Mouse (Mus musculus) embryonic facial prominence, embryonic 10.5 days (tissue): ENCODE results near the gene Tsc22d4. TPM values are rescaled to one million over a fixed set of nuclear protein-coding genes. Genes with fewer than 3 reads are reported as not detected.

Experiments
- DNase-seq: peaks from one replicate; pipeline ENCODE4 v3.0.0-alpha.2; 2017; ENCODE audit warnings: low spot score
- H3K27ac ChIP-seq: fragments of 300-500 bp; sonication (generic); replicated peaks from 2 replicates; pipeline ENCODE4 v1.5.1; 2016; ENCODE audit warnings: mild to moderate bottlenecking
- H3K27me3 ChIP-seq: fragments of 300-500 bp; sonication (generic); replicated peaks from 2 replicates; pipeline ENCODE4 v1.6.1; 2016; ENCODE audit warnings: low read depth, mild to moderate bottlenecking; ENCODE audit not compliant: poor library complexity, severe bottlenecking
- H3K36me3 ChIP-seq: fragments of 300-500 bp; sonication (generic); replicated peaks from 2 replicates; pipeline ENCODE4 v1.6.1; 2016; ENCODE audit warnings: mild to moderate bottlenecking, moderate library complexity
- H3K4me1 ChIP-seq: fragments of 300-500 bp; sonication (generic); 2 replicates; pipeline ENCODE4 v1.6.1; 2016
- H3K4me3 ChIP-seq: fragments of 300-500 bp; sonication (generic); 2 replicates; pipeline ENCODE4 v1.5.1; 2016; ENCODE audit warnings: mild to moderate bottlenecking, moderate library complexity
- H3K9me3 ChIP-seq: fragments of 300-500 bp; sonication (generic); 2 replicates; pipeline ENCODE4 v1.6.1; 2016; ENCODE audit warnings: mild to moderate bottlenecking
- WGBS: fragments of 180-500 bp; shearing (Covaris S2); methylation state at CpG from one replicate; pipeline ENCODE4 v1.1.7; 2016; 5-methylcytosine and 5-hydroxymethylcytosine counted together
- polyA plus RNA-seq: library from polyadenylated mRNA; unstranded; fragments of >200 nt; fragmentation: Nextera tagmentation; extraction: Ambion mirVana; gene quantifications from 2 replicates; pipeline ENCODE4 v1.2.1, GENCODE M21; 2016

Tsc22d4 gene
- polyA plus RNA-seq, 1 experiment from 2014 or later, result 94.3 TPM

DNA sequence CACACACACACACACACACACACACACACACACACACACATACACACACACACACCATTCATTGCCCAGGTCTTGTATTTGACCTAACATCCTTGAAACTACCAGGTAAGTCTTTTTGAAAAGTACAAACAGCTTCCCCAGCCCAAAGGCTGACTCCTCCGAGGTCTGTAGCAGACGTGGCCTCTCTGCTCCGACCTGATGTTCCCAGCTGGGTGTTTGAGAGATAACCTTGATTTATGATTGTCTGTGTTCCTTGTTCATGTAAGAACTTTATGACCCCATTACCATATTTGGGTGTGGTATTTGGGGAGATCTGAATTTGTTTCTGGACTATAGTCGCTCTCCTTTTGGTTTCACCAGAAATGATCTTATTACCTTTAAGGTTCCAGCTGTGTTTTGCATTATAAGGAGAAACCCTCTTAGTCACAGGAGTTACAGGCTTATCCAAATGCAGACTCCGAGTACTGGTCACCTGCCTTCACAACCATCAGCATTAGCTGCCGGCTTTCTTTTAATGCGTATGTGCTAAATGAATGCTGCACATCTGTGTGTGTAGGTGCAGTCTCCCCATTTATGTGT, 31.8 kb downstream of the Tsc22d4 start:
- 0 out of 2 replicates have a peak overlapping the region, but pooled peaks have one; percentile 96 for H3K4me3 ChIP-seq
- 84% methylated on average over 7 of the region's 7 CpGs for WGBS

DNA sequence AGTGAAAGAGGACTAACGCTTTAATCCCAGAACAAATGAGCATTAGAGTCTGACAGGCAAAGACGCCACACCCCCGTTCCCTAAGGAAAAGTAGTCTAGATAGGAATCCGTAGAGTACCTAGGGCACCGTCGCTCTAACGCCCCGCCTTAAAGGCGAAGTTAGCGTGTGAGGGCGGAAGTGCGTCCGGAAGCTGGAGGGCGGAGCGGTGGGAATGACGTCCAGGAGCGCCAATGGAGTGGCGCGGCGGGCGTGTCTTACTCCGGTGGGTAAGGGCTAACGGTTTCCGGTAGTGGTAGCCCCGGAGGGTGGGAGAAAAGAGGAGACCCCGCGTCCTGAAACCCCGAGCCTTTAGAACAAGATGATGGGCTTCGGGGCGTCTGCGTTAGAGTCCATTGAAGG, 33.1 kb downstream of the Tsc22d4 start, which contains the start of gene Ppp1r35:
Gene Ppp1r35 (plus strand): TSS at position 215 of the 400 bp plus-strand sequence.
- peak; percentile 97 for DNase-seq
- no peaks in the 10 kb centered on the region for H3K9me3 ChIP-seq
- H3K4me3 ChIP-seq, result peak within 1 kb of the TSS; percentile 96
- peak within 1 kb of the TSS; percentile 93 for H3K27ac ChIP-seq
- H3K36me3 ChIP-seq, result peaks cover 37% of the 10 kb centered on the region
- H3K27me3 ChIP-seq, result no peaks in the 10 kb centered on the region
- H3K4me1 ChIP-seq, result peaks cover 50% of the 10 kb centered on the region
- WGBS, result under 1% methylated on average over 31 of the region's 31 CpGs

More for the DNA sequence above, 31.8 kb downstream of the Tsc22d4 start:
- no peak for DNase-seq
- no peaks in the 10 kb centered on the region for H3K27me3 ChIP-seq
- H3K9me3 ChIP-seq, result no peaks in the 10 kb centered on the region
- no peak overlapping the region for H3K27ac ChIP-seq
- peaks cover 24% of the 10 kb centered on the region for H3K36me3 ChIP-seq
- peaks cover 37% of the 10 kb centered on the region for H3K4me1 ChIP-seq

DNA sequence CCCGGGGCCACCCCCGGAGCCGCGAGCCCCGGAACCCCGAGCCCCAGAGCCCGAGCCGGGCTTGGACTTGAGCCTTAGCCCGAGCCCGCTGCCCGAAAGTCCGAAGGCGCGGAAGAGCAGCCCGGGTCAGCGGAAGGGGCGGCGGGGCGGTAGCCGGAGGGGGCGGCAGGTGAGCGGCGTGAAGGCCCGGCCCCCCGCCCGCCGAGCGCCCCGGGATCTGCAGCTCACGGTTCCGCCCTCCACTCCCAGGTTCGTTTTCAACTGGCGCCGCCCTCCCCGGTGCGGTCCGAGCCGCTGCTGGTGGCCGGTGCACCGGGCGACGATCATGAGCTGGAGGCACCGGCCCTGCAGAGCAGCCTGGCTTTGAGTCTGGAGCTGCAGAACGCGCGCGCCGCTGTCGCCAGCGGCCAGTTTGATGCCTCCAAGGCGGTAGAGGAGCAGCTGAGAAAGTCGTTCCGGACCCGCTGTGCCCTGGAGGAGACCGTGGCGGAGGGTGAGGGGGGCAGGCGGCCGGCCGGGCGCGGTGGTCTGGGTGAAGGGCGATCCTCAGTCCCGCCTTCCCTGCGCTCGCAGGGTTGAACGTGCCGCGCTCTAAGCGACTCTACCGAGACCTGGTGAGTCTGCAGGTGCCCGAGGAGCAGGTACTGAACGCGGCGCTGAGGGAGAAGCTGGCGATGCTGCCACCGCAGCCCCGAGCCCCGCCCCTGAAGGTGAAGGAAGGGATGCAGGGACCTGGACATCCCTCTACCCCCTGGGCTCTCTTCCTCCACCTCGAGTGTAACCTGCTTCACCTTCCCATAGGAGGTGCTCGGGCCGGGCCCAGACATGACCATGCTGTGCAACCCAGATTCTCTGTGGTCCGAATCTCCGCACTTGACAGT, 33.8 kb downstream of the Tsc22d4 start:
- Histone ChIP-seq H3K36me3 (peaks cover 44% of the 10 kb centered on the region), H3K9me3 (no peaks in the 10 kb centered on the region), H3K27ac (peak overlapping the region; percentile 93), H3K4me3 (peak overlapping the region; percentile 96), H3K27me3 (no peaks in the 10 kb centered on the region), H3K4me1 (peaks cover 56% of the 10 kb centered on the region)
- WGBS, result under 1% methylated on average over 83 of the region's 83 CpGs
- peak; percentile 53 for DNase-seq

DNA sequence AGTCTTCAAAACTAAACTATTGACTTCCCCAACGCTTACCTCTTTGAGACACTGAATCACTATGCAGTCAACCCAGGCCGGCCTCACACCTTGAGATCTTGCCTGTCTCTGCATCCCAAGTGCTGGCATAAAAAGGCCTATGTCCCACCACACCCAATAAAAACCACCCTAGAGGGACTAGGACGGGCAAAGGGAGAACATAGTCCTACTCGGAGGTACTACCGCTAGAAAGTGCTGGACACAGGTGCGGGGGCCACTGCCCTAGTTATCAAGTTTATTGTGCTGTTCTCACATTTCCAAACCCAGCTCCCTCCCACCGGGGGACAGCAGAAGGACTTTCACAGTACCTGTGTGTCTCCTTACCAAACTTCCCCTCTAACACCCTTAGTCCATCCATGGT, 36.1 kb downstream of the Tsc22d4 start:
- Histone ChIP-seq H3K36me3 (peaks cover 53% of the 10 kb centered on the region), H3K4me3 (peak overlapping the region; percentile 13; the same call in 1 of the 2 replicates), H3K4me1 (peaks cover 66% of the 10 kb centered on the region), H3K27me3 (no peaks in the 10 kb centered on the region), H3K27ac (no peak overlapping the region), H3K9me3 (no peaks in the 10 kb centered on the region)
- 94% methylated on average over 7 of the region's 7 CpGs for WGBS
- no peak for DNase-seq

DNA sequence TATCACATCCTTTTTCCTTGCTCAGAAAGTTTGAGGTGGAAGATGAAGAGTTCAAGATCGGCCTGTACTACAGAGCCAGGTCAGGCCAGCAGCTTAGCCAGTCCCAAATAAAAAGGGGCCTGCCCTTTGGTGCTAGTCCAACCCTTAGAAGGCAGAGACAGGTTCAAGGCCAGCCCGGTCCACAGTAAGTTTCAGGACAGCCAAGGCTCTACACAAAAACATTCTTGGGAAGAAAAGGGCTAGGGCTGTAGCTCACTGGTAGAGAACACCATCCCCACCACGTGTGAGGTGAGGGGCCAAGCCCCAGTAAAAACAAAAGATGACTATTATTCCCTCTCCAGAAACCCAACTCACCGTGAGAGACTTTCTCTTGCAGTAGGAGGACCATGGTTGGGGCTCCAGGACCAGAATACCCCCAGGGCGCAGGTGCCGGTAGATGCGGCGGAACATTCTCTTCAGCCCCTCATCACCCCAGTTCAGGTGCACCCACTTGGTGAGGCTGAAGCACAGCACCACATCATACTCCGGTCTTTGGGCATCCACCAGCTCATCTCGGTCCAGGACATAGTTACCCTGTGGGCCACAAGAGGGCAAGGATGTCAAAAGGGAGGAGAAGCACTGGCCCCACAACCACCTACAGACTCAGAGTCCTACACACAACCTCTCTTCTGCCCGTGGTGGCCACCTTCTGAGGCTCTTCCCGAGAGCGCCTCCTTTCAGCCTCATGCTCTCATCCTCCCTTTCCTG, 37.4 kb downstream of the Tsc22d4 start:
- H3K27ac ChIP-seq, result no peak overlapping the region
- H3K9me3 ChIP-seq, result no peaks in the 10 kb centered on the region
- no peak for DNase-seq
- no peaks in the 10 kb centered on the region for H3K27me3 ChIP-seq
- H3K4me3 ChIP-seq, result peak overlapping the region; percentile 95
- H3K4me1 ChIP-seq, result peaks cover 66% of the 10 kb centered on the region
- peaks cover 53% of the 10 kb centered on the region for H3K36me3 ChIP-seq
- 87% methylated on average over 13 of the region's 13 CpGs for WGBS

DNA sequence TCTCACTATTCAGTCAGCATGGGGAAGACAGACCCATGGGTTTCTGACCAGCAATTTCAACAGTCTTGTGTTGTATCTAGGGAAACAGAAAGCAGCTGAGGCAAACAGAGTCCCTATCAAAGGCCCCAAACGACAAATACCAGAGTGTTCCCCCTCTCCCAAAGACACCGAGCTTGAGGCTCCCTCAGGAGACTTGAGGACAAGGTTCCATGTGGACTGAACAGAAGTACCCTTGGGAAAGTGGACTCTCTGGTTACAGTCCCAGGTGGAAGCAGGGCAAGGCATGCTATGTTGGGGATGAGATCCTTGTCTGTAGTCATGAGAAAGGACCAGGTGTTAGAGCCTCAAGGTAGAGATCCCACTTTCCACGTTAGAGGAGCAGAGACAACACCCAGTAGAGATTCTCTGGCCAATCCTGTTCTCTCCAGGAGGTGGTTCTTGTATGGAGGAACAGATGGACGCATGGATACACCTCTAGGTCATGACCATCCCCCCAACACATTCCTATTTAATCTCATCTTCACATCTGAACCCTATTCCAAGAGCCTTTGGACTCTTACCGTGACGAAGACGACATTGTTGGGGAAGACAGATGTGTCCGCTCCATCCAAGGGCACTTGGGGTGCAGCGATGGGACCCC, 38.5 kb downstream of the Tsc22d4 start:
- H3K36me3 ChIP-seq, result peaks cover 53% of the 10 kb centered on the region

GRCm38 (mm10) chr5:137784546-137784945, 39.0 kb downstream of the Tsc22d4 start:
- WGBS, result 85% methylated on average over 14 of the region's 14 CpGs
- Histone ChIP-seq H3K27ac (no peak overlapping the region; the same call in 1 of the 2 replicates), H3K9me3 (no peaks in the 10 kb centered on the region), H3K36me3 (peaks cover 53% of the 10 kb centered on the region), H3K27me3 (peaks cover 12% of the 10 kb centered on the region; the same call in 1 of the 2 replicates), H3K4me1 (peaks cover 58% of the 10 kb centered on the region), H3K4me3 (peak overlapping the region; percentile 95)
- DNase-seq, result no peak

More for the DNA sequence above, 38.5 kb downstream of the Tsc22d4 start:
- Histone ChIP-seq H3K27me3 (peaks cover 8% of the 10 kb centered on the region; the same call in 1 of the 2 replicates), H3K9me3 (no peaks in the 10 kb centered on the region), H3K4me3 (peak overlapping the region; percentile 95), H3K4me1 (peaks cover 63% of the 10 kb centered on the region), H3K27ac (no peak overlapping the region; the same call in 1 of the 2 replicates)
- 82% methylated on average over 9 of the region's 9 CpGs for WGBS
- DNase-seq, result no peak

GRCm38 (mm10) chr5:137785164-137786031, 39.9 kb downstream of the Tsc22d4 start:
- H3K4me1 ChIP-seq, result peaks cover 50% of the 10 kb centered on the region

GRCm38 (mm10) chr5:137786109-137786942, 40.8 kb downstream of the Tsc22d4 start:
- peaks cover 39% of the 10 kb centered on the region for H3K36me3 ChIP-seq
- H3K4me3 ChIP-seq, result peak overlapping the region; percentile 95
- H3K9me3 ChIP-seq, result no peaks in the 10 kb centered on the region
- H3K4me1 ChIP-seq, result peaks cover 46% of the 10 kb centered on the region
- H3K27ac ChIP-seq, result peak overlapping the region; percentile 98
- DNase-seq, result peak; percentile 100
- H3K27me3 ChIP-seq, result peaks cover 12% of the 10 kb centered on the region; the same call in 1 of the 2 replicates
- WGBS, result under 1% methylated on average over 79 of the region's 79 CpGs

More at GRCm38 (mm10) chr5:137785164-137786031, 39.9 kb downstream of the Tsc22d4 start:
- Histone ChIP-seq H3K9me3 (no peaks in the 10 kb centered on the region), H3K27me3 (peaks cover 12% of the 10 kb centered on the region; the same call in 1 of the 2 replicates), H3K27ac (peak overlapping the region; percentile 98), H3K4me3 (peak overlapping the region; percentile 95), H3K36me3 (peaks cover 48% of the 10 kb centered on the region)
- 5% methylated on average over 61 of the region's 62 CpGs for WGBS
- DNase-seq, result peak; percentile 63

DNA sequence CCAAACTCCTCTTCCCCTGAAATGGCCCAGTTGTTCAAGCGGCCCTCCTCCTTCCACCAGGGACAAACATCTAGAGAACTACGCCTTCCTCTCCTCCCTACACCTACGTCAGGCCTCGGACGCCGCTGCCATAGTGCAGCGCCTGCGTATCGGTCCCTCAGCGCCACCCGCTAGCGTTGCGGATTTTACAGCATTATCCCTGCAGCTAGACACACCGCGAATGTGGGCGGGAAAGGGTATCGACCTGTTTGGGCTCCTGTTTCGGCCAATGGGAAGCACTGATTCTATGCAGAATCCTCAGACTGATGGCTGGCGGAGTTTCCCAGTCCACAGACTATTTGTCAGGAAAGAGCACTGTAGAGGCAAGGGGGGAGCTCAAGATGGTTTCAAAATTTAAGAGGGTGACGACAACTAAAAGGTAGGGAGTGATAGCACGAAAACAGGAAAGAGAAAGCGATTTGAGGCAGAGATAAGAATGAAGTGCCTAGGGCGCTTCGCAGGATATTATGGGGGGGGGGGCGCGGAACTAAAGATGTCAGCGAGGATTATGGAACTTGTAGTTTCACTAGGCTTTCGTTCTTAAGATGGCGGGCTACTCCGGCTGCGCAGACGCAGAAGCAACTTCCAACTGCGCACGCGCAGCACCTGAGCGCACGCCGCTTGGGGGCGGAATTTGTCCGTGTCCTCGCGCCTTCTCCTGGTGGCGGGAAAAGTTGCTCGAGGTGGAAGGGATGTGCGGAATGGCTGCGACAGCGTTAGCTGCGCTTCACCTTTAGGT, 41.8 kb downstream of the Tsc22d4 start, which contains the start of the genes Mepce and Zcwpw1:
Gene Mepce (minus strand): TSS at position 505 of the 778 bp plus-strand sequence.
Gene Zcwpw1 (plus strand): TSS at position 648 of the 778 bp plus-strand sequence.
- H3K4me1 ChIP-seq, result peaks cover 38% of the 10 kb centered on the region
- H3K36me3 ChIP-seq, result peaks cover 29% of the 10 kb centered on the region
- H3K4me3 ChIP-seq, result peak within 1 kb of the TSS; percentile 95
- H3K27me3 ChIP-seq, result peaks cover 12% of the 10 kb centered on the region; the same call in 1 of the 2 replicates
- peak; percentile 96 for DNase-seq
- H3K9me3 ChIP-seq, result no peaks in the 10 kb centered on the region
- WGBS, result under 1% methylated on average over 48 of the region's 48 CpGs
- peak within 1 kb of the TSS; percentile 98 for H3K27ac ChIP-seq
